Mouse (Mus musculus) layer of hippocampus, postnatal 14 days (tissue): ENCODE data around the gene Cgref1. TPM values are rescaled to one million over a fixed set of nuclear protein-coding genes. Genes with fewer than 3 reads are reported as not detected.

Source experiments
- DNase-seq, 2 experiments: peaks; one replicate each; pipeline ENCODE4 v3.0.0; 2021 to 2022; ENCODE audit warnings: low spot score in 2 of 2, mixed read lengths in 1 of 2
- total RNA-seq, 2 experiments: library from RNA; stranded (reverse); gene quantifications; 2 replicates each; pipeline ENCODE4 v1.2.3; 2021

Gene Cgref1
- total RNA-seq, 2 experiments from 2014 or later = 24.6 to 26.9 TPM

DNA sequence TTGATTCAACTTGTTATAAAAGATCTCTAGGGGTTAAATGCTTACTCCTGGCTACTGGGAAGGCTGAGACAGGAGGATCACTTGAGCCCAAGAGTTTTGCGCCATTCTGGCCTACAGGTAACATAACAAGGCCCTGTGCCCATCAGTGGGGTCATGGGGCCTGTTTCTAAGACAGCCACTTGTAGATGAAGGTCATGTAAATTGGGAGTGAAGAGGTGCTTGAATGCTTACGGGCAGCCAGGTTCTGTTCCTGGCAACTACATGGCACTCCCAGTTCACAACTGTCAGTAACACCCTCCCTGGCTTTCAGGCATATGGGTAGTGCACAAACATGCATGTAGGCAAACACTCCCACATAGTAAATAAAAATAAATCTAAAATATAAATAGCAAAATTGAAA, 5.5 kb upstream of the Cgref1 start:
- DNase-seq = no peak

DNA sequence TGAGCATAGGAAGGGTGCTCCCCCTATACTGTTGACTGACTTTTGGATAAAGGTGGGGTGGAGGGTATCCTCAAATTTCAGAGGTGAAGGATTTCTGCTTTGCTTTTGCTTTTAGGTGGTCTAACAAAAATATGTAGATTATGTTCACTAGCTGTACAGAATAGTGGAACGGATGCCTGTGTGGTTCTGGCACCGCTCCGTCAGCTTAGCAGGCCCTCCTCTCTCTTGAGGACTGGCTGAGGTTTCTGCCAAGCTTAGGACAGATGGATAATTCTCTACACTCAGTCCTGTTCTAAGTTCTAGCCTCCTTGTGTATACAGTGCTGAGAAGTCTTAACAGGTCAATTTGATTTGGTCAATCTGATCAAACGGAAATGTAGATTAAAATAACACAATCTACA, 5.1 kb upstream of the Cgref1 start:
- no peak for DNase-seq

GRCm38 (mm10) chr5:30949654-30950326, 4.4 kb upstream of the Cgref1 start:
- DNase-seq = peak; percentile 91 to 96

DNA sequence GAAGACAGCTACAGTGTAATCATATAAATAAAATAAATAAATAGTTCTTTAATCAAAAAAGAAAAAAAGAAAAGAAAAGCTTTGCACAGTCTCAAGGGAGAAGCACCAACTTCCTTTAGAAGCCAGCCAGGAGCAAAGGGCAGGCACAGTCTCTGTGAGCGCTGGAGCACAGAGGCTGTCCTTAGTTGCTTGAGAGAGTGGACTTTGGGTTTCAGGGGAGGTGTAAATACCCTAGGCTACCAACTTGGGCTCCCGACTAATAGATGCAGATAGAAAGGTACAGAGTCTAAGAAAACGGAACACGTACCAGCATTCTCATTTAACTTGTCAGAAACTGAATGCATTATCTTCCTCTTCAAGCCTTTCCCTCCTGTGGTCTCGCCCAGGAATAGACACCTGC, 3.2 kb upstream of the Cgref1 start:
- DNase-seq = no peak

DNA sequence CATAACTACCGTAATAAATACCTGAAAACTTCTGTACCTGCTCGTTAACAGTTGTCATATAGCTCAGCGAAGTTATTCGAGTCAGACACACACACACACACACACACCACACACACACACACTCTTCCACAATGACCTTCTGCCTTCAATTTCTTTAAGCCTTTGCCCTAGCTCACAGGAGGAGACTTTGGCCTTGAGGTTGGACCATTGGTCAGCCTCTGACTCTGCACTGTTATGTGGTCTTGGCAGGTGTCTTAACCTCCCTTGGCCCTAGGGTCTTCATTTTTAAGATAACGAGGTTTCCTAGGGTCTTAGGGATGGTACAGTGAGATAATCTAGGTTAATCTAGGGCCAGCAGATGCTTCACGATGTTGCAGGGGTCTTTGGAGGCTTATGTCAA, 1.0 kb downstream of the Cgref1 start:
- no peak for DNase-seq

GRCm38 (mm10) chr5:30943004-30943403, 2.4 kb downstream of the Cgref1 start:
- DNase-seq = no peak

GRCm38 (mm10) chr5:30934725-30935461, 10.5 kb downstream of the Cgref1 start:
- DNase-seq = peak in 1 of 2 experiments; percentile 18

GRCm38 (mm10) chr5:30933705-30934104, 11.7 kb downstream of the Cgref1 start:
- DNase-seq = no peak

- DNase-seq = no peak
These were observed 14.0 kb downstream of the Cgref1 start for GRCm38 (mm10) chr5:30931378-30931777.

DNA sequence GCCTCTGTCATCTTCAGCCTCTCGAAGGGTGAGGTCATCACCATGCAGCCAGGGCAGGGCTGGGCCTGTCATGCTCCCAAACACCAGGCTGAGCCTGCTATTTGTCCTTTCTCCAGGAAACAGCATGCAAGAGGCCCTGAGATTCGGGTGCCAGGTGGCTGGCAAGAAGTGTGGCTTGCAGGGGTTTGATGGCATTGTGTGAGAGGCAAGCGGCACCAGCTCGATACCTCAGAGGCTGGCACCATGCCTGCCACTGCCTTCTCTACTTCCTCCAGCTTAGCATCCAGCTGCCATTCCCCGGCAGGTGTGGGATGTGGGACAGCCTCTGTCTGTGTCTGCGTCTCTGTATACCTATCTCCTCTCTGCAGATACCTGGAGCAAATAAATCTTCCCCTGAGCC, 14.5 kb downstream of the Cgref1 start:
- peak in 1 of 2 experiments; percentile 3 for DNase-seq

- peak; percentile 80 to 87 for DNase-seq
These were observed 15.3 kb downstream of the Cgref1 start for GRCm38 (mm10) chr5:30930121-30930520.

DNA sequence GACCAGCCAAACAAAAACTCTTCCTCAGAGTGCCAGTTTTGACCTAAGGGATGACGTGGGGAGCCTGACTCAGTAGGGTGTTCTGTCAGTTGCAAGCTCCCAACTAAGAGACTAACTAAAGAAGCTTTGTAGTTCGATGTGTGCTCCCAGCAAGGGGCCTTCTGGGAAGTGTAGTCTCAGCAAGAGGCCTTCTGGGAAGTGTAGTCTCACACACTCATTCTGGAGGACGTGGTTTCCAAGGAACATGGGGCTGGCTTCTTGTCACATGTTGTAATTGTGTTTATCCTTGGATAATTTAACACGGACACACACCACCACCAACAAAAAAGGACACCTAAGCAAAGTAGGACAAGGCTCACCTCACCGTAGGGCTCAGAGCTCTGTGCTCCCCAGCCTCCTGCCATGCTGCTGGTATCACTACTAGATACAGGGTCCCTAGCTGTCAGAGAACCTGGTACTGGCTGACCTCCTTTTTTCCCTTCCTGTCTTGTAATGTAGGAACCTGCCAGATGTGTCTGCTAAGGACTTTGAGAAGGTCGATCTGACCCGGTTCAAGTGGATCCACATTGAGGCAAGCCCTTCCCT, 17.4 kb downstream of the Cgref1 start:
- peak; percentile 41 to 71 for DNase-seq

GRCm38 (mm10) chr5:30926073-30926472, 19.3 kb downstream of the Cgref1 start:
- DNase-seq = no peak

DNA sequence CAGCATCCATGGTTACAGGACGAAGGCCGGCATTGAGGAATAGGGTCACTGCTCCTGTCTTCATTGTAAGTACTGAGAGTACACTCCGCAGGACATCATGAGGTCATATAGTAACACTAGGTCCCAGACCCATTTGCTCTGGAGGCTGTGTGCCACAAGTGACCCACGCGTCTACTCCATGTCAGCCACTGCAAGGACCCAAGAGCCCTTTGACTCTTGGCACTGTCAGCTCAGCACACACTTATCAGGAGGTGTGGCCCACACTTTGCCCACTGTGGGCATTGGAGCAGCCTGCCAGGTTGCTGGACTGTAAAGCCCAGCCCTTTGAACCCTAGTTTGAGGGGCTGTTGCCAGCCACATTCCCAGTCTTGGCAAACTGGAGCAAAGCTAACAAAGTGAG, 20.2 kb downstream of the Cgref1 start:
- DNase-seq = no peak

DNA sequence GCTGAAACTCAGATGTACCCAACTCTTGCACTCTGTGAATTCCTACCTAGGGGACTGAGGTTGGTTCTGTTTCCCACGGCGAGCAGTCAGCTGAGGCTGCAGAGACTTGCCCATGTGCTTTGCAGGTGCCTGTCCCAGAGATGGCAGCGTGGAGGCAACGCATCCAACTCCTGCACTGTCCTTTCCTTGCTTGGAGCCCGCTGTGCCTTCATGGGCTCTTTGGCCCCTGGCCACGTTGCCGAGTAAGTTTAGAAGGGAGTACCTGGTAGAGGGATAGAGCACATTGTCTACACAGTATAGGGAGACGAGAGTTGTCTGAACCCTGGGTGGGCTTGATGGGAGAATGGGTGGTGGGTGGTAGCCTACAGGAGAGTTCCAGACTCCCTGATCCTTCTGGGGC, 20.8 kb downstream of the Cgref1 start:
- no peak for DNase-seq

DNA sequence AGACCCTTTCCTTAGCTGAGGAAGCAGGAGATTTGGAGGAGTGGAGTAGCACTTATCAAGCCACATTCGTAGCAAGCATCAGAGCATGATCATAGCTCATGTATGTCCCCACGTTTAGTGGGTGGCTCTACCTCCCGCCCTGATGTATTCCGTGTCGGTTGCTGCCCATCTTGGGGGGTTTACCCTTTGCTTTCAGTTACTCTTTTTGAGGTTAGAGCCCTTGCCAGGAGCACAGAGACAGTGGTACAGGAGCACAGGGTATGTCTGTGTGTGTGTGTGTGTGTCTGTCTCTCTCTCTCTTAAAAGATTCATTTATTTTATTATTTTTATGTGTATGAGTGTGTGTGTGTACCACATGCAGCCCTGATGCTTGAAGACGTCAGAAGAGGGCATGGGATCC, 22.3 kb downstream of the Cgref1 start:
- no peak for DNase-seq

DNA sequence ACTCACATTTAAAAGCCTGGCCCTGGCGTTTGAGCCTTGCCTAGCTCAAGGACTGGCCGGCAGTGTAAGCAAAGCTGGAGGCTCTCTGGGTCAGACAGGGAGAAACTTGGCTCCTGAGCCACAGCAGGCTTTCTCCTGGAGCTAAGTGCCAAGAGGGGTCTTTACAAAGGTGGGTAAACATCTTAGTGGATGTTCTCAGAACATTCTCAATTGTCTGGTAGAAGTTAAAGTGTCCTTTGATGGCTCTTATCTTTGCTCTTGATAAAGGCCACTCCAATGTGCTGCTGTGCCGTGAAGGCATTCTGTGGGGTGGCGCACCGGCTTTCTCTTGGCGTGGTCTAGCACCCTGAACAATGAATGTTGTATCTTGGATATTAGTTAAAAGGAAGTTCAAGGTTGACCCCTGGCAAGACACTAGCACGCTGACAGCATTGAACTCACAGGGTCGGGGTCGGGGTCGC, 22.8 kb downstream of the Cgref1 start:
- no peak for DNase-seq

GRCm38 (mm10) chr5:30921256-30922033, 23.9 kb downstream of the Cgref1 start, which contains the start of gene Khk:
Gene Khk, plus strand, starts transcription at chr5:30921431.
- peak; percentile 84 to 86 for DNase-seq

GRCm38 (mm10) chr5:30920621-30921020, 24.8 kb downstream of the Cgref1 start:
- DNase-seq = no peak

DNA sequence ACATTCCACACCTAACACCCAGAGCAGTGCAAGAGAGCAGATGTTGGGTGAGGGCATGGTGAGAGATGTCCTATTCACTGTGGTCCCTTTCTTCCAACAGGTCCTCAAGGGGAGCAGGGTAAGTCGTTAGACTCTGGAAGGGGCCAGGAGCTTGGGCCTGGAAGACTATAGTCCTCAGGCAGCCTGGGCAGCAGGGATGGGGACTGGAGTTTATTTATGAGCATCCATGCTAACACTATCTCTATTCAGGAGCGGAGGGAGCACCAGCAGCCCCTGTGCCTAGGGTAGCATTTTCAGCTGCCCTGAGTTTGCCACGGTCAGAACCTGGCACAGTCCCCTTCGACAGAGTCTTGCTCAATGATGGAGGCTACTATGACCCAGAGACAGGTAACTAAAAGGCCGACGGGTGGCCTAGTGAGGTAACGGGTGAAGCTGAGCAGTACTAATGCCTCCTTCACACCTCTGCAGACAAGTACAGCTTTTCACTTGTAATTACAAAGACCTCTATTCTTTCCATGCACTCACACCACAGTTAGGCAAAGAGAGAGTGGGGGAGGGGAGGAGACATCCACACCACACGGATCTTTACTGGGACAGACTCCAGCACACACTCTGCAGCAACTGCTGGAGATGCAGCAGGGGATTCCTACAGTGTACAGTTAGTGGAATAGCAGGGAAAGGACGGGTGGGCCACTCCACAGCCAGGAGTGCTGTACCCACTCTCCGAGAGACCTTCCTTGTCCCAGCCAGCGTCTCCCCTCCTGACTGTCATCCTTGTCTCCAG, 25.4 kb downstream of the Cgref1 start:
- no peak for DNase-seq

GRCm38 (mm10) chr5:30918691-30919090, 26.7 kb downstream of the Cgref1 start:
- DNase-seq = no peak
